Comparison of ENCODE assay signal across 36 mouse cellular contexts in the genomic region with DNA sequence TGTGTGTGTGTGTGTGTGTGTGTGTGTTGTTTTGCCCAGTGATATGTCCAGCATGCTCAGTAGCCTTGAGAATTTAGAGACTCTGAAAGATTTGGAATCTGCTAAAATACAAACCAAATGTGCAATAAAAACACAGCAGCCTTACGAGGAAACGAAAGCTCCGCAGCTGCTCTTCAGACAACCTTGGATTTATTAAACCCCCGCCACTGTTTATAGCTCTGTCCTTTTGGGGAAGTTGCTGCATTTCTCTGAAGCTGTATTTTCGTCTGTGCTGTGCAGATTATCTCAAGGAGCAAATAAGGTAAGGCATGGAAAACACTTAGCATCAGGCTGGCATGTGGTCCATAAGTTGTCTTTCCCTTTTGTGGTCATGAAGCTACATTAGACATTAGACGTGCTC. TPM values are rescaled to one million over a fixed set of nuclear protein-coding genes. Genes with fewer than 3 reads are reported as not detected.
DNase-seq lines count a peak whose midpoint lies in the region; ATAC-seq and TF ChIP-seq lines count a peak whose summit lies in the region.
"Had no signal": no experiment of that assay in that cellular context is flagged by ENCODE, and none has a peak within 500 bp of the region (broad histone marks: within the 10 kb centered on the region; RNA-seq: fewer than 3 reads in every experiment).

No protein-coding gene starts in this region.

- 37% methylated on average over 6 of the region's 6 CpGs for WGBS in kidney, postnatal 0 days

- no peak for TF ChIP-seq CTCF in kidney, postnatal 0 days (IDR thresholded peaks at IDR 0.05; ENCODE audit: low read depth)

- no peak overlapping the region for H3K9ac ChIP-seq in kidney, postnatal 0 days (ENCODE audit: low read depth, low read length)
- H3K9ac ChIP-seq: embryonic facial prominence, embryonic 12.5 days; heart, embryonic 15.5 days; hindbrain, embryonic 12.5 days; liver, embryonic 14.5 days; stomach, embryonic 15.5 days had no signal

- H3K36me3 ChIP-seq in kidney, postnatal 0 days (ENCODE audit: insufficient read depth, low read length): no peaks in the 10 kb centered on the region
- no peaks in the 10 kb centered on the region for H3K36me3 ChIP-seq in megakaryocyte, embryonic 14.5 days (replicated peaks; ENCODE audit: low read length)
- H3K36me3 ChIP-seq: embryonic facial prominence, embryonic 12.5 days; heart, embryonic 10.5 days; heart, embryonic 15.5 days; hindbrain, embryonic 12.5 days; stomach, embryonic 15.5 days had no signal

- no peaks in the 10 kb centered on the region for H3K4me1 ChIP-seq in kidney, postnatal 0 days (replicated peaks; ENCODE audit: insufficient read depth, low read length)
- H3K4me1 ChIP-seq in megakaryocyte, embryonic 14.5 days: peaks cover 13% of the 10 kb centered on the region
- H3K4me1 ChIP-seq: heart, embryonic 10.5 days; heart, embryonic 15.5 days; hindbrain, embryonic 12.5 days; stomach, embryonic 15.5 days had no signal

- no peak overlapping the region for H3K4me3 ChIP-seq in kidney, postnatal 0 days (replicated peaks; ENCODE audit: low read depth, low read length)
- H3K4me3 ChIP-seq in megakaryocyte, embryonic 14.5 days (replicated peaks): peak overlapping the region; percentile 16
- H3K4me3 ChIP-seq: embryonic facial prominence, embryonic 12.5 days; gastrocnemius, adult 2 months; heart, embryonic 10.5 days; heart, embryonic 15.5 days; hindbrain, embryonic 12.5 days; left cerebral cortex, adult 2 months; stomach, embryonic 15.5 days had no signal

- no peak for ATAC-seq in kidney, postnatal 0 days (replicated peaks; ENCODE audit: low FRiP score, low read depth)
- ATAC-seq in inflammation-experienced regulatory T-cells, adult 6 months: no peak
- ATAC-seq: activated CD4-positive, CD25-positive, alpha-beta regulatory T cell, adult 4 months; forebrain, embryonic 14.5 days; hindbrain, postnatal 0 days; midbrain, embryonic 16.5 days had no signal

- H3K9me3 ChIP-seq in kidney, postnatal 0 days (replicated peaks; ENCODE audit: low read length): no peaks in the 10 kb centered on the region
- no peaks in the 10 kb centered on the region for H3K9me3 ChIP-seq in megakaryocyte, embryonic 14.5 days
- H3K9me3 ChIP-seq: embryonic facial prominence, embryonic 12.5 days; heart, embryonic 10.5 days; heart, embryonic 15.5 days; hindbrain, embryonic 12.5 days; stomach, embryonic 15.5 days had no signal

- no peaks in the 10 kb centered on the region for H3K27me3 ChIP-seq in kidney, postnatal 0 days (ENCODE audit: insufficient read depth, low read length)
- H3K27me3 ChIP-seq in megakaryocyte, embryonic 14.5 days (replicated peaks): no peaks in the 10 kb centered on the region
- H3K27me3 ChIP-seq: embryonic facial prominence, embryonic 12.5 days; heart, embryonic 15.5 days; stomach, embryonic 15.5 days had no signal

- DNase-seq in kidney, postnatal 0 days (ENCODE audit: low spot score): peak; percentile 70
- no peak for DNase-seq in kidney, adult 11 months
- peak; percentile 7 for DNase-seq in A20 (ENCODE audit: low read depth, low spot score)
- peak; percentile 37 for DNase-seq in forelimb bud, embryonic 11.5 days (ENCODE audit: low read depth, low spot score)
- DNase-seq in frontal cortex, postnatal 36 days (ENCODE audit: low spot score in 2 of 2): no peak
- DNase-seq: adrenal gland, adult 8-10 months; B cell, adult 2 months; cerebellum, adult 2 months; cerebellum, postnatal 14 days; gastrocnemius, adult 2 months; gastrocnemius, postnatal 36 days; heart, postnatal 36 days; kidney, adult 18-20 months; kidney, postnatal 14 days; liver; lung, adult 2 months; lung, postnatal 10 days; right cerebral cortex, adult 18-20 months; right cerebral cortex, postnatal 4 days; thymus, adult 18-20 months; thymus, postnatal 25 days had no signal

- no peak overlapping the region for H3K4me2 ChIP-seq in kidney, postnatal 0 days (ENCODE audit: low read length)
- H3K4me2 ChIP-seq: embryonic facial prominence, embryonic 12.5 days; heart, embryonic 15.5 days; hindbrain, embryonic 12.5 days; midbrain, embryonic 11.5 days; stomach, embryonic 15.5 days had no signal

- no peak overlapping the region for H3K27ac ChIP-seq in kidney, postnatal 0 days
- H3K27ac ChIP-seq: embryonic facial prominence, embryonic 12.5 days; gastrocnemius, adult 2 months; heart, embryonic 10.5 days; heart, embryonic 15.5 days; hindbrain, embryonic 12.5 days; hindbrain, postnatal 0 days; left cerebral cortex, adult 2 months; liver, embryonic 14.5 days; macrophage; stomach, embryonic 15.5 days had no signal

RNA-seq across cellular contexts. Expression of a gene that starts 7.9 kb away (rescaled TPM):
- polyA plus RNA-seq in kidney, postnatal 0 days (2015; fragmentation: Nextera tagmentation; extraction: Ambion mirVana): 5.0 and 5.1 TPM in 2 replicates
- 0.18 and 0.61 TPM in 2 replicates for polyA plus RNA-seq in megakaryocyte, embryonic 14.5 days (2012; ENCODE audit: insufficient read depth, low replicate concordance)
- 10 to 100 TPM in 1 of 3 experiments, 1 to 10 TPM in 2; 6.5 to 11.0 (median 7.3) TPM for polyA plus RNA-seq in inflammation-experienced regulatory T-cells, adult 6 months (2017; shearing (Covaris generic))

RNA-seq across cellular contexts. Expression of a gene that starts 14.3 kb away (rescaled TPM):
- polyA plus RNA-seq in kidney, postnatal 0 days (2015; fragmentation: Nextera tagmentation; extraction: Ambion mirVana): 0.78 TPM in 2 replicates
- polyA plus RNA-seq in megakaryocyte, embryonic 14.5 days (2012; ENCODE audit: insufficient read depth, low replicate concordance): not detected in 2 replicates
- not detected for polyA plus RNA-seq in inflammation-experienced regulatory T-cells, adult 6 months (2017; shearing (Covaris generic))
- polyA plus RNA-seq: activated CD4-positive, CD25-positive, alpha-beta regulatory T cell, adult 4 months; macrophage had no signal

Comparison
In these comparisons a context has a peak if more than half of its experiments do, and no peak if none do; other contexts are left out.
1. DNase-seq: peak in kidney, postnatal 0 days (single experiment), A20 (single experiment) and forelimb bud, embryonic 11.5 days (single experiment); none in kidney, adult 11 months (single experiment) and frontal cortex, postnatal 36 days (0 of 2).